Comparison of ENCODE assay signal across 11 mouse cellular contexts in the genomic region with DNA sequence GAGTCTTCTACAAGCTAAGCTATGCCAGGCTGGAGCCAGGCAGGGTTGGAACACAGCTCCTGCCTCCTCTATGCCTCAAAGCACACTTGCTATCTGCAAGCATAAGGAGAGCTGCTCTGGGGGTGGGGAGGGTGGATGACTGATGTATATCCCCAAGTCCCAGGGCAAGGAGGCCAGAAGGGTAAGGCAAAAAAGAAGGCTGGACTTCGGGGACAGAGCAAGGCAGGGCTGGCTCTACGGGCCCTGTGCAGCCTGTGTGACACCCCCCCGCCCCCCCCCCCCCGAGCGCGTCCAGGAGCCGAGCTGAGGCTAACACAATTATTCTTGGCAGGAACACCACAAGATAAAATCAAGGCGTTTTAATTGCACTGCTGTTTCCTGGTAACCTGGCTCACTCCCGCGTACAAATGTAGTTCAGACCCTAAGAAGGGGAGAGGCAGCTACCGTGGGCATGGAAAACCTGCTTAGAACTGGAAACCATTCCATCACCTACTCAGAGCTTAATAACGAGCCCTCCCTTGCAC. TPM values are rescaled to one million over a fixed set of nuclear protein-coding genes. Genes with fewer than 3 reads are reported as not detected.
DNase-seq lines count a peak whose midpoint lies in the region; ATAC-seq and TF ChIP-seq lines count a peak whose summit lies in the region.
"Had no signal": no experiment of that assay in that cellular context is flagged by ENCODE, and none has a peak within 500 bp of the region (broad histone marks: within the 10 kb centered on the region; RNA-seq: fewer than 3 reads in every experiment).

No protein-coding gene starts in this region.

- peaks cover 23% of the 10 kb centered on the region for H3K4me1 ChIP-seq in forebrain, postnatal 0 days (ENCODE audit: insufficient read depth)
- H3K4me1 ChIP-seq in stomach, embryonic 15.5 days, result peaks cover 16% of the 10 kb centered on the region; the same call in 1 of the 2 replicates

- peak; percentile 21 for DNase-seq in lung, postnatal 36 days
- DNase-seq in lung, postnatal 10 days, result no peak
- no peak for DNase-seq in forebrain, postnatal 0 days
- peak; percentile 33 to 70 for DNase-seq in kidney, postnatal 25 days
- no peak for DNase-seq in thymus, postnatal 0 days (ENCODE audit: low spot score)
- DNase-seq in layer of hippocampus, adult 18-20 months (ENCODE audit: low spot score in 2 of 2), result no peak
- DNase-seq: thymus, postnatal 36 days had no signal

- no peaks in the 10 kb centered on the region for H3K9me3 ChIP-seq in forebrain, postnatal 0 days (ENCODE audit: low read length)
- no peaks in the 10 kb centered on the region for H3K9me3 ChIP-seq in stomach, embryonic 15.5 days
- H3K9me3 ChIP-seq: embryonic facial prominence, embryonic 12.5 days had no signal

- no peak overlapping the region for H3K27ac ChIP-seq in forebrain, postnatal 0 days (ENCODE audit: low read depth, low read length)
- 0 out of 2 replicates have a peak overlapping the region, but pooled peaks have one; percentile 40 for H3K27ac ChIP-seq in stomach, embryonic 15.5 days
- H3K27ac ChIP-seq: embryonic facial prominence, embryonic 12.5 days had no signal

- 12% methylated on average over 12 of the region's 12 CpGs for WGBS in forebrain, postnatal 0 days
- 27% methylated on average over 12 of the region's 12 CpGs for WGBS in stomach, embryonic 15.5 days

- H3K36me3 ChIP-seq in forebrain, postnatal 0 days (ENCODE audit: insufficient read depth), result no peaks in the 10 kb centered on the region
- H3K36me3 ChIP-seq in stomach, embryonic 15.5 days, result no peaks in the 10 kb centered on the region

- H3K4me3 ChIP-seq in forebrain, postnatal 0 days (ENCODE audit: low read depth, low read length), result no peak overlapping the region
- H3K4me3 ChIP-seq in stomach, embryonic 15.5 days (replicated peaks), result no peak overlapping the region
- H3K4me3 ChIP-seq: embryonic facial prominence, embryonic 12.5 days had no signal

- no peak overlapping the region for H3K4me2 ChIP-seq in forebrain, postnatal 0 days (ENCODE audit: low read depth)
- H3K4me2 ChIP-seq in stomach, embryonic 15.5 days, result no peak overlapping the region
- H3K4me2 ChIP-seq: embryonic facial prominence, embryonic 12.5 days had no signal

- no peaks in the 10 kb centered on the region for H3K27me3 ChIP-seq in forebrain, postnatal 0 days (ENCODE audit: insufficient read depth, low read length)
- no peaks in the 10 kb centered on the region for H3K27me3 ChIP-seq in stomach, embryonic 15.5 days (replicated peaks)
- H3K27me3 ChIP-seq: embryonic facial prominence, embryonic 12.5 days had no signal

- H3K9ac ChIP-seq in forebrain, postnatal 0 days, result 0 out of 2 replicates have a peak overlapping the region, but pooled peaks have one; percentile 10
- H3K9ac ChIP-seq in stomach, embryonic 15.5 days, result no peak overlapping the region
- H3K9ac ChIP-seq: embryonic facial prominence, embryonic 12.5 days had no signal

- ATAC-seq in forebrain, postnatal 0 days, result no peak; the same call in 1 of the 2 replicates
- peak; percentile 51; the same call in 1 of the 2 replicates for ATAC-seq in stomach, embryonic 15.5 days (ENCODE audit: insufficient read depth, low FRiP score, low read depth)
- no peak for ATAC-seq in cerebellum, adult (ENCODE audit: insufficient number of reproducible peaks, low FRiP score, low TSS enrichment)
- ATAC-seq: lung, postnatal 0 days had no signal

- no peak for TF ChIP-seq CTCF in forebrain, postnatal 0 days (IDR thresholded peaks at IDR 0.05; ENCODE audit: low read depth)

RNA-seq across cellular contexts. Expression of a gene that starts 6.9 kb away (rescaled TPM):
- 6.8 and 9.1 TPM in 2 replicates for total RNA-seq in forebrain, postnatal 0 days (2014; rRNA removed)
- polyA plus RNA-seq in forebrain, postnatal 0 days (2015; fragmentation: Nextera tagmentation; extraction: Ambion mirVana), result 6.8 and 8.1 TPM in 2 replicates
- polyA plus RNA-seq in stomach, embryonic 15.5 days (2015; fragmentation: Nextera tagmentation; extraction: Ambion mirVana), result 2.0 and 2.7 TPM in 2 replicates
- 5.2 and 6.1 TPM in 2 replicates for polyA plus RNA-seq in thymus, postnatal 0 days (2015; fragmentation: Nextera tagmentation; extraction: Ambion mirVana)
- 1 to 10 TPM; 2.0 to 4.2 TPM for total RNA-seq in layer of hippocampus, adult 18-20 months (2021)

RNA-seq across cellular contexts. Expression of a gene that starts 24.8 kb away (rescaled TPM):
- not detected in 2 replicates for total RNA-seq in forebrain, postnatal 0 days (2014; rRNA removed)
- 0.13 TPM in 1 of 2 replicates, not detected in the other for polyA plus RNA-seq in forebrain, postnatal 0 days (2015; fragmentation: Nextera tagmentation; extraction: Ambion mirVana)
- 0.72 and 1.1 TPM in 2 replicates for polyA plus RNA-seq in stomach, embryonic 15.5 days (2015; fragmentation: Nextera tagmentation; extraction: Ambion mirVana)
- 0.54 and 0.79 TPM in 2 replicates for polyA plus RNA-seq in thymus, postnatal 0 days (2015; fragmentation: Nextera tagmentation; extraction: Ambion mirVana)
- total RNA-seq in layer of hippocampus, adult 18-20 months (2021), result under 1 TPM in 1 of 2 experiments, not detected in 1; 0.33 TPM

RNA-seq across cellular contexts. Expression of a gene that starts 30.4 kb away (rescaled TPM):
- total RNA-seq in forebrain, postnatal 0 days (2014; rRNA removed), result 10.5 and 11.9 TPM in 2 replicates
- 17.4 and 19.4 TPM in 2 replicates for polyA plus RNA-seq in forebrain, postnatal 0 days (2015; fragmentation: Nextera tagmentation; extraction: Ambion mirVana)
- polyA plus RNA-seq in stomach, embryonic 15.5 days (2015; fragmentation: Nextera tagmentation; extraction: Ambion mirVana), result 37.2 and 38.7 TPM in 2 replicates
- 19.6 and 19.9 TPM in 2 replicates for polyA plus RNA-seq in thymus, postnatal 0 days (2015; fragmentation: Nextera tagmentation; extraction: Ambion mirVana)
- 10 to 100 TPM; 14.6 to 15.7 TPM for total RNA-seq in layer of hippocampus, adult 18-20 months (2021)

RNA-seq across cellular contexts. Expression of a gene that starts 52.4 kb away (rescaled TPM):
- 3.2 and 3.3 TPM in 2 replicates for total RNA-seq in forebrain, postnatal 0 days (2014; rRNA removed)
- 2.4 and 2.8 TPM in 2 replicates for polyA plus RNA-seq in forebrain, postnatal 0 days (2015; fragmentation: Nextera tagmentation; extraction: Ambion mirVana)
- 2.7 and 3.3 TPM in 2 replicates for polyA plus RNA-seq in stomach, embryonic 15.5 days (2015; fragmentation: Nextera tagmentation; extraction: Ambion mirVana)
- polyA plus RNA-seq in thymus, postnatal 0 days (2015; fragmentation: Nextera tagmentation; extraction: Ambion mirVana), result 5.5 and 7.4 TPM in 2 replicates
- total RNA-seq in layer of hippocampus, adult 18-20 months (2021), result 10 to 100 TPM; 10.8 to 12.2 TPM

RNA-seq across cellular contexts. Expression of a gene that starts 54.5 kb away (rescaled TPM):
- total RNA-seq in forebrain, postnatal 0 days (2014; rRNA removed), result 50.4 and 51.7 TPM in 2 replicates
- polyA plus RNA-seq in forebrain, postnatal 0 days (2015; fragmentation: Nextera tagmentation; extraction: Ambion mirVana), result 23.9 and 29.8 TPM in 2 replicates
- 7.0 and 8.5 TPM in 2 replicates for polyA plus RNA-seq in stomach, embryonic 15.5 days (2015; fragmentation: Nextera tagmentation; extraction: Ambion mirVana)
- polyA plus RNA-seq in thymus, postnatal 0 days (2015; fragmentation: Nextera tagmentation; extraction: Ambion mirVana), result 4.7 and 4.8 TPM in 2 replicates
- 10 to 100 TPM; 50.4 to 51.6 TPM for total RNA-seq in layer of hippocampus, adult 18-20 months (2021)

Comparison
In these comparisons a context has a peak if more than half of its experiments do, and no peak if none do; other contexts are left out.
1. DNase-seq: peak in lung, postnatal 36 days (single experiment) and kidney, postnatal 25 days (2 of 2); none in lung, postnatal 10 days (single experiment), forebrain, postnatal 0 days (single experiment), thymus, postnatal 0 days (single experiment) and layer of hippocampus, adult 18-20 months (0 of 2).